Mouse (Mus musculus): Measurements from ENCODE around the gene Nkap.
"Not testable (repeated sequence)": the region's sequence is repeated elsewhere in the genome, so short reads cannot be mapped to it uniquely, and the experiment has no call there.

The Nkap gene

DNA sequence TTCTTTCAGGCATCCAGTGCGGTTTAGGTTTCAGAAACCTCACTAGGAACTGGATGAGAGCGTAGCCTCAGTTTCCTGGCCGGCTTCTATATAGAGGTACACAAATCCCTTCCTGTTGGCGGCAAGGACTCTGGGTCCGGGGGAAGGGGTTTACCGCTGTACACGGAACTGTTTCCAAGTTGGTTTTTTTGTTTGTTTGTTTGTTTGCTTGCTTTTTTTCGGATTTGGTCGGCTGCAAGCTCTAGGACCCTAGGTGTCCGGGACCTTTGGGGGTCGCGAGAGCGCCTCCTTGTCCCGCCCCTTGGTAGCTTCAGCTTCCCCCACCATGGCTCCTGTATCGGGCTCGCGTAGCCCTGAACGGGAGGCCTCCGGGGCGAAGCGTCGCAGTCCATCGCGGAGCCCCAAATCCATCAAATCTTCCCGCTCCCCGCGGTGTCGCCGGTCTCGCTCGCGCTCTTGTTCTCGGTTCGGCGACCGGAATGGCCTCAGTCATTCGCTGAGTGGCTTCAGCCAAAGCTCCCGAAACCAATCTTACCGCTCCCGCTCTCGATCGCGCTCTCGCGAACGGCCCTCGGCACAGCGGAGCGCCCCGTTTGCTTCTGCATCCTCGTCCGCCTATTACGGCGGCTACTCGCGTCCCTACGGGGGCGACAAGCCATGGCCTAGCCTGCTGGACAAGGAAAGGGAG lies at the start of gene Nkap:
TSS of gene Nkap (plus strand) at position 125 of the 688 bp plus-strand sequence.
- DNase-seq (ENCODE audit: low spot score): peak; percentile 29

DNA sequence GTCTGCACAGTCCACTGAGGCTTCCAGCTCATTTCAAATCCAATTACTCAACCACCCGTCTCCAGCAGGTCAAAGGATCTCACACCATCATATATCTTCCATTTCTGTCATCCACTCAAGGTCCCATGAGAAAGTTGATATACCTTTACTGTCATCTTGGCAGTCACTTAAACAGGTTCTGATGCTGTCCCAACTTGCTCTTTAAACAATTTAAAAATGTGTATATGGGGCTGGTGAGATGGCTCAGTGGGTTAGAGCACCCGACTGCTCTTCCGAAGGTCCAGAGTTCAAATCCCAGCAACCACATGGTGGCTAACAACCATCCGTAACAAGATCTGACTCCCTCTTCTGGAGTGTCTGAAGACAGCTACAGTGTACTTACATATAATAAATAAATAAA lies 46.2 kb upstream of the Nkap start:
- DNase-seq (ENCODE audit: low spot score): not testable (repeated sequence)

DNA sequence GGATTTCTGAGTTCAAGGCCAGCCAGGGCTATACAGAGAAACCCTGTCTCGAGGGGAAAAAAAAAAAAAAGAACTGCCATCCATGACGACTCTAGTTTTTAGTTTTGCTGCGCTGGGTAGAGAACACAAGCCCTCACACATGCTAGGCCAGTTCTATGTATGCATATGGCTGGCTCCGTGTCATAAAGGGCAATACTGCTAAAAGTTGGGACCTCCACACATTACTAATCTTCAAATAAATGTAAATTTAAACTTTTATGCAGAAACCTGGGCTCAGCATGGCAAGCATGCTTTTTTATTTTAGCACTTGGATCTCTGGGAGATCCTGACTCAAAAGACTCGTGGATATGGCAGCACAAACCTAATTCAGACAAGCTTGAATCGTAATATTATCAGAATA lies 45.4 kb upstream of the Nkap start:
- no peak for DNase-seq (ENCODE audit: low spot score)

DNA sequence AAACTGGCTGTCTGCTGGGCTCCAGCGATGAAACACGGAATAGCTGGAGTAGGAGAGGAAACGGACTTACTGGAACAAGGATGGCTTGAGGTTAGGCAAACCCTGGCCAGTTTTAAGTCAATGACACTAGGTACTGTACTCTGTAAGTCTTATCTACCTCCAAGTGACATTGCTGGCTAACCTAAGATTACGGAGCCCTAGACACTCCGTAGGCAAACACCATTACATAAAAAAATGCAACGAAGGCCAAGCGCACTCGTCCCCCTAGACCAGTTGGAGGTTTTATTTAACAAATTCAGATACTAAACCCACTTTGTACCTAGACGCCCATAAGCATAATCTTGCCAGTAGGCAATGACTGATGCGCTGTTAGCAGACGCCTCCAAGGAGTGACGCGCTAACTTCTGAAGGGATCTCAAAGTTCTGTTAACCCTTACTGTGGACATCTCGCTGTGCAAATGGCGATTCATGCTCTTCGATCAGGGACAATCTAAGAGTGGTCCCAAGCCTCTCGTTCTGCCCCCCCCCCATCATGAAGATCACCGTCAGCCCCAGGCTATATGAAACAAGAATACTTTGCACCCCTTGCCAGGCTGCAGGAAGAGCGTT lies 42.2 kb upstream of the Nkap start:
- DNase-seq (ENCODE audit: low spot score): no peak

DNA sequence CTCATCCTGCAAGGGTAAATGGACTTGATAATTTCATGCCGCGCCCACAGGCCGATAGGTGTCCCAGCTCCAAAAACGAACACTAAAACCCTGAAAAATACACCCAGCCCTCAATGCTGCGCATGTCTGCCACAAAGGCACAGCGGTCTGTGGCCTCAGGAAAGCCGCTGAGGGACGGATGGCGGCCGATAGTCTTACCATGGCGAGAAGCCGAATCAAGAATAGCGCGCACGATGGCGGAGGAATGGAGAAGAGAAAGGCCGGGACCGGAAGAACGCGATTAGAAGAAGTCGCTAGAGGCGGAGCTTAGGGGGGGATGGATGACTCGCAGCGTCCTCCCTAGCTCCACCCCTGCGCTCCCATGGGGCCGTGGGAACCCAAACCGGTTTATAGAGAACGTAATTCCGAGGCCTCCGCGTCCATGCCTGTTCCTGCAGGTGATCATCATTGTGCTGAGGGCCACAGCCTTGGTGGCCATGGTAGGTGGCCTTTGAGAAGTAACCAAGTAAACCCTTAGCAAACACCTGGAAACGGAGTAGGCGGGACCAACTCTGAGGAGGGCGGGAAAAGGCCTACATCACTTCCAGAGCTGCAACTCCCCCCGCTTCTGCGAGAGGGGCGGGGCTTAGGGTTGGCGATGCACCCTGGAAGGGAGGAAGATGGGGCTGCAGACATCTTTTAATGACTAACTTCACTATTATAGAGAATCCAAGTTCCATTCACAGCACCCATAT lies 41.5 kb upstream of the Nkap start, which contains the start of gene Rpl39:
TSS of gene Rpl39 (minus strand) at position 476 of the 734 bp plus-strand sequence.
- DNase-seq (ENCODE audit: low spot score): peak; percentile 75

DNA sequence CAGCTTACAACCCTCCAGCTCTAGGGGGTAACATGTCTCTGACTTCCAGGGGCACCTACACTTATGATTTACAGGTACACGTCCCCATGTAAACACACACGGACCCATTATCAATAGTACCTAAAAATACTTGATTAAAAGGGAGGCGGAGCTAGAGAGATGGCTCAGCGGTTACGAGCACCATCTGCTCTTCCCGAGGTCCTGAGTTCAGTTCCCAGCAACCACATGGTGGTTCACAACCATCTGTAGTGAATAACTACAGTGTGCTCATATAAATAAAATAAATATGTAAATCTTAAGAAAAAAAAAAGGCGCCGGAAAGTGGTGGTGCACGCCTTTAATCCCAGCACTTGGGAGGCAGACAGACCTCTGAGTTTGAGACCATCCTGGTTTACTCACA lies 40.9 kb upstream of the Nkap start:
- DNase-seq (ENCODE audit: low spot score): no peak

DNA sequence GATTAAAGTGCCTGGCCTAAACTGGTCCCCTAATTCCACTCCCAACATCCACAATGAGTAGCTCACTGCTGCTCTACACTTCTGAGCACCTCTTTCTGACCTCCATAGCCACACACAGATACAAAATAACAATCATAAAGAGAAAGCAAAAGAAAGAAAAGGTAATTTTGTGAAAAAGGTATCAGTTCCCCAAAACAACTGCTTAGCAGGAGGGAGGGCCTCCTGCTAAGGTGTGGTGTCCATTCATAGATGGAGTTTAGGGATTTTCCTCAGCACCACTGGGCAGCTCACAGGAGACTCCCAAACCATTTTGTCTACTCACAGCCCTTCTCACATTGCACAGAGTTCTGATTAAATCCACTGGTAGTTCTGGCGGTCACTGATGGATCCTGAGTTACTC lies 37.8 kb upstream of the Nkap start:
- DNase-seq (ENCODE audit: low spot score): no peak

DNA sequence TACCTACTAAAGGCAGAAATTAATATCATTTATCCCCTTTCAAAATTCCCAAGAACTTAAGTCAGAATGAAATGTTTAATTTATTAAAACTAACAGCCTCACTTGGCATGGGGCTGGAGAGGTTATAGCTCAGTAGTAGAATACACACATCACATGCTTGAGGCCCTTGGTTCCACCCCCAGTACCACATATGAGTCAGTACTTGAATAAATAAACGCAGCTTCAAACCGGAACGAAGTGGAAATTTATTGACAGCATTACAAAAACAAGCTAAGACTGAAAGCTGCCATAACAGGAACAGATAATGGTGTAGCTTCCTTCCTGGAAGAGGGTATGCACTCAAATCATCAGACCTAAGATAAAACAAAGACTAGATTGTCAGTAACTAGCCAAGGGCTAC lies 35.1 kb upstream of the Nkap start:
- DNase-seq (ENCODE audit: low spot score): no peak

DNA sequence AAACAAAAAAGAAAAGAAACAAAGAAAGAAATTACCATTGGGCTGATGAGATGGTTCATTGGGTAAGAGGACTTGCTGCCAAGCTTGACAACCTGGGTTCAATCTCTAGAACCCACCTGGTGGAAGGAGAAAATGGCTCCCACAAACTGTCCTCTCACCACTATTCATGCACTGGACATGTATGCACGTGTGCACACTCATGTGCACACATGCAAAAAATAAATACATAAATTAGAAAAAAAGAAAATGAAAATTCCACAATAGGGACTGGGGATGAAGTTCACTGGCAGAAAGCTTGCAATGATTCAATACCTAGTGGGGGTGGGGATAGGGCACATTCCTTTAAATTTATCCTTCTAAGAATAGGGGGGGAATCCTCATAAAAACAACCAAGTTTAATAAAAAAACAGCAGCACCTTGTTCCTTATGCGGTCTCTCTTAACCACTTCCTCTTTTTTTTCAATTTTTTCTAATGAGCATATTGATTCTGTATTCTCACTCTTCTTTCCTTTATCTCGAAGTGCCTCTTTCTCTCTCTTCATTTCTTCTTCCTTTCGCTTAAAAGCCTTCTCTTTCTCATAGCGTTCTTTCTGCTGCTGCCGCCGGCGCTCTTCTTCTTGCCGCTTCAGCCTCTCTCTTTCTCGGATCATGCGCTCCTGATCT lies 31.4 kb upstream of the Nkap start:
- DNase-seq (ENCODE audit: low spot score): no peak

DNA sequence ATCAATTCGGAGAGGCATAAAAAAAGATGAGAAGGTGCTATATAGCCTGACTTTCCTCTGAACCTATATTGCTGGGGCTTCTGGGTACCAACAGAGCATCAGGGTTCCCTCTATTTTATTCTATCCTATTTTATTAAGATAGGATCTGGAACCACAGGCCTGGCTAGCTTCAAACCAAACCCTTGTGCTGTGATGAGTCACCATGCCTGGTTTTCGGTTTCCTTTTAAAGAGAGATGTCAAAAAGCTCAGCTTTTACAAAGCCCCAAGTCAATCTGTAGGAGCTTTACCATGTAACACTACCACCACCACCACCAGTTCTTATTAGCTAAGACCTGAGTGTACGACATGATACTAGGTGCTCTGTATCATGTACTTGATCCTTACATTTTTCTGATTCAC lies 27.9 kb upstream of the Nkap start:
- no peak for DNase-seq (ENCODE audit: low spot score)

DNA sequence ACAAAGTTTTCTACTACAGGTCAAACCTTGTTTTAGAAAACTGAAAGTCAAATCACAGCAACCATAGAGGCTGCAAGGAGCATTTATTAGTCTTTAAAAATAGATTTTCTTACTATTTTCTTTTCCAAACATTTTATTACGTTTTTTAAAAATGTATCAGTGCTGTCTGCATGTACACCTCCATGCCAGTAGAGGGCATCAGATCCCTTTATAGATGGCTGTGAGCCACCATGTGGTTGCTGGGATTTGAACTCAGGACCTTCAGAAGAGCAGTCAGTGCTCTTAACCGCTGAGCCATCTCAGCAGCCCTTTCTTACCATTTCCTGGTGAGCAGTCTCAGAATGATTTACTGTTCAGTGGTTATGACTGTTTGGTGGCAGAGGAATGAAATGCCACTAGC lies 22.8 kb upstream of the Nkap start:
- no peak for DNase-seq (ENCODE audit: low spot score)

DNA sequence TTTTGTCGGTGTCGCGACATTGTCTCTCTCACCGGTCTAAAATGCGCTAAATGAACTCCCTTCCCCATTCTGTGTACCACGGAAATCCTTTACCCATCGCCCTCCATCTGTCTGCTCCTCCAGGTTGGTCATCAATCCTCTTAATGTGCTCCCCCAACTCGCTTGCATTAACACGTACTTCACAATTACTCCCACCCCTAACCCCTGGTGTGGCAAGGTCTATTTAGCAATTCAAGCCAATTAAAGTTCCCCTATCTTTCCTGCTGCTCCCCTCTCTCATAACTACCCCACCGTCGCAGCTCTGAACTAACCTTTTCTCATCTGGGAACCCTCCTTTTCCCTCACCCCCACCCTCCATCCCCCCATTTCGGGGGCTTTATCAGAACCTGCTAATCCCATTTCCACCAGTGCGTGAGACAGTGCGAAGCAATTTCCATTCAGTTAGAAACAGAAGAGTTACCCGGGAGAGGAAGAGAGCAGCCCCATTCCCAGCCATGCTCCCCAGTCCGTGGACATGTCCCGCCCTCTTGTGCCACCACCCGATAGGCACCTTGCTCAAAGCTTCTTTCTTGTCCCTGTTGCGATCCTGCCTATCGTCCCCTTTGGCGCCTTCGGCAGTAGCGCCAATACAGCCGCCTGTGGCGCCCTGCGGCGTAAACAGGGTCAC lies 16.9 kb upstream of the Nkap start:
- DNase-seq (ENCODE audit: low spot score): no peak

DNA sequence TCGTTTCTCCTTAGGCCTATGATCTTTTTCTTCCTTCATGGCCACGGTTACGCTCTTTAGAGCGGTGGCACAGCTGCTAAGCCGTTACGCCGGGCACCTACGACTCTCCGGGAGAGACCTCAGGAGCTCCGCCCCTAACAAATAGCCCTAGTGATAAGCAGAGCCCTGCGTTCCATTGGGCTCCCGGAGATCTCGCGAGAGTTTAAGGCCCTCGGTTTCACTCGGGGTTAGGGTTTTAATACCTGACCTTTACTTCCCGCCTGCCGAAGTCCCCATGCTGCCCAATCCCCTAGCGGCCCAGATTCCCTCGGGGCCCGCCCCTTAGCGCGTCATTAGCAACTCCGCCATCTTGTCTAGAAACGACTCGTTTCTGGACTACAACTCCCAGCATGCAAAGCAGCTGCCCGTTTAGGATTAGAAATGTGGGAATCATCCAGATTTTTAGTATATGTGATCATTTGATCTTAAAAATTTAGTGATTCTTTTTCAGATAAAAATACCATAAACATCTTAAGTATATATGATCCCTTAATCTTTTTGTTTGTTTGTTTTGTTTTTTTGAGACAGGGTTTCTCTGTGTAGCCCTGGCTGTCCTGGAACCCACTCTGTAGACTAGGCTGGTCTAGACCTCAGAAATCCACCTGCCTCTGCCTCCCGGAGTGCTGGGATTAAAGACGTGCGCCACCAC lies 16.3 kb upstream of the Nkap start, which contains the start of gene Upf3b:
TSS of gene Upf3b (minus strand) at position 130 of the 688 bp plus-strand sequence.
- peak; percentile 90 for DNase-seq (ENCODE audit: low spot score)

DNA sequence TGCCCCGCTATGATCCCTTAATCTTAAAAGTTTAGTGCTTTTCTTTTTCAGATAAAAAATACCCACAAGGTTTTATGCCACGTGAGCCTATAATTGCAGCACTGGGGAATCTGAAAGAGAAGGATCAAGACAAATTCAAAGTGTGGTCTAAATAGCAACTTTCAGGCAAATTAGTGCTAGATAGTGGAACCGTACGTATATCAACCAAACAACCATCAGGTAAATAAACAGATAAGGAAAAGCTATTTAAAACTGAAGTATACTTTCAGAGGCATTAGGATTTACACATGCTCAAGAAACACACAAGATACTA lies 15.8 kb upstream of the Nkap start:
- no peak for DNase-seq (ENCODE audit: low spot score)

DNA sequence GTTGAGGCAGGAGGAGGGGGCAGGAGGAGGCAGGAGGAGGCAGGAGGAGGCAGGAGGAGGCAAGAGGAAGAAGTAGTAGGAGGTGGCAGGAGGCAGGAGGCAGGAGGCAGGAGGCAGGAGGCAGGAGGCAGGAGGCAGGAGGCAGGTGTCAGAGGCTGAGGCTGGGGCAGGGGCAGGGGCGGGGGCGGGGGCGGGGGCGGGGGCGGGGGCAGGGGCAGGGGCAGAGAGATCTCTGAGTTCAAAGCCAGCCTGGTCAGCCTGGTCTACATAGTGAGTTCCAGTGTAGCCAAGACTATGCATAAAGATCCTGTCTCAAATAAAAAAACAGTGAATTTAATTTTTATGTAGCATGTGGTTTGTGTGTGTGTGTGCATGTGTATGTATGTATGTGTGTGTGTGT lies 9.5 kb upstream of the Nkap start:
- DNase-seq (ENCODE audit: low spot score): no peak

DNA sequence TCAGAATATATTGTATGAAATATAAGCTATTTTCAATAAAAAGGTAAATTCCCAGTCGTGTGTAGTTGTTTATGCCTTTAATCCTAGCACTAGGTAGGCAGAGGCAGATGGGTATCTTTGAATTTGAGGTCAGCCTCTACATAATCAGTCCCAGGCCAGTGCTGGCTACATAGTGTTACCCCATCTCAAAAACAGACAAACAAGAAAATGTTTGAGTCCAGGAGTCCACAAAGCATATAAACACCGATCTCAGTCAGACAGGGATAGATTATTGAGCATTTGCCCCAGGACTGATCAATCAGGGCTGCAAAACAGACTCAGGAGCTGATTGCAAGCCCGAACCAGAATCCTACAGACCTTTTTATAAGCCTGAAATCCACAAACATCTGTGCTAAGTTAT lies 7.0 kb upstream of the Nkap start:
- DNase-seq (ENCODE audit: low spot score): no peak

DNA sequence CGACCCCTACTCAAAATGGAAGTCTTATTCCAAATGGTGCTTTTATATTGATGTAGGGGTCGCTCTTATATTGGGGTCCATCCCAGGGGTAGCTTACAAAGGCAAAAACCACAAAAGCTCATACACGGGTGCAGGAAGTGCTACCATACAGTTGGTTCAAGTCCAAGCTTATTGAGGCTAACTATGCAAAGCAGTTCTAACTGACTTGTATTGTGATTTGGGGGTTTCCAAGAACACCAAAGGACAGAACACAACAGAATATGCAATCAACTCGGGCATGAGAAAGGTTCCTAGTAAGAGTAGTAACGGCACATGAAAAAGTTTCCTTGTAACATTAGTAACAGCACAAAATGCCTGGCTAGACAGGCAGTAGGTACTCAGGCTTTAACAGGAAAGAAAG lies 6.4 kb upstream of the Nkap start:
- DNase-seq (ENCODE audit: low spot score): no peak

DNA sequence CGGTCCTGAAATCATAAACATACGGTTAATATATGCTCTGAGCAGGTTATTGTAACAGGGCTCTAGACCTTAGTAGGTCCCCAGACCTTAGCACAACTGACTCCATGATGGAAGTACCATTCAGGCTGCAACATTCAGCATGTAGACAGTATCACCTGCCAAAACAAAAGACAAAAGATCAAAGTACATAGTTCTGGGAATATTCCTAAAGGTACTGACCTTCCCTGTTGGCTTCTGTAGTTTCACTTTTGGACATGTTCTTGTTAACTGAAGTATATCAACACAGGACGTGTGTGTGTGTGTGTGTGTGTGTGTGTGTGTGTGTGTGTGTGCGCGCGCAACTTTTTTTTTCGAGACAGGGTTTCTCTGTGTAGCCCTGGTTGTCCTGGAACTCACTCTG lies 1.1 kb upstream of the Nkap start:
- no peak for DNase-seq (ENCODE audit: low spot score)

DNA sequence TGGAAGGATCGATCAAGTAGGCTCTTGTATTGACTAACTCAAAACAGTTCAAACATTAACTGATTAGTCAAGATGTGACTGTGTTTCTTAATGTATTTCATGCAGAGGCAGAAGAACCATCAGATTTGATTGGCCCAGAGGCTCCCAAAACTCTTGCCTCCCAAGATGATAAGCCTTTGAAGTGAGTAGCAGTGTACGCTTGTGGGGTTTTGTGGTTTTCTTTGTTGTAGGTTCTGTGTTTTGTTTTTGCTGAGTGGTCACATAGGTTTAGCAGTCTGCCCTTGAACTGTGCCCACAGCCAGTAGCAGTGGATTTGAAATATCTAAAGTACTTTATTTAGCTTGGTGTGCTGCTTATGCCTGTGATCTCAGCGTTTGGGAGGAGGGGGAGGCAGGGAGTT lies 15.1 kb downstream of the Nkap start:
- DNase-seq (ENCODE audit: low spot score): no peak

DNA sequence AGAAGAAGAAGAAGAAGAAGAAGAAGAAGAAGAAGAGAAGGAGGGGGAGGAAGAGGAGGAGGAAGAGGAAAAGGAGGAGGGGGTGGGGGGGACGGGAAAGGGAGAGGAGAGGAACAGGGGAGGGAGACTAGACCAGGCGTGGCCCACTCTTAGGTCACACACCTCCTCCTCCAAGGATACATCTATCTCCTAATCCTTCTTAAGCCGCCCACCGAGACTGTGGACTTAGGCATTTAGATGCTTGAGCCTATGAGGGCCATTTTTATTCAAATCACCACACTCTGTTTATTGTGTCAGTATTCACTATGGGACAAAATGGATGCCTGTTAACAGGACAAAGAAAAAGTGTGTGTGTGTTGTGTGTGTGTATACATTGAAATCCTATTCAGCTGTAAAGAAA lies 17.9 kb downstream of the Nkap start:
- not testable (repeated sequence) for DNase-seq (ENCODE audit: low spot score)

DNA sequence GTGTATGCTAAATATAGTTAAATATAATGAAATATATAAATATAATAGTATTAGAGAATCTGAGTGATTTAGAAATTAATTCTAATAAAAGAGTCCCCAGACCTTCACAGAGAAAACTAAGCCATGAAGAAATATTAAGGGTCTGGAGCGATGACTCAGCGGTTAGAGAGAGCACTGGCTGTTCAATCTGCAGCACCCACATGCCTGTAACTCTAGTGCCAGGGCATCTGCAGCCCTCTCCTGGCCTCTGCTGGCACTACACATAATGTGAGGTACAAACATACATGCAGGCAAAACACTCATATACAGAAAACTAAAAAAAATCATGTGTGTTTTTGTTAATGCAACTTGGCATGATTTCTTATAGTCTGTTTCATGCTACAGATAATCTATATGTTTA lies 18.4 kb downstream of the Nkap start:
- no peak for DNase-seq (ENCODE audit: low spot score)

DNA sequence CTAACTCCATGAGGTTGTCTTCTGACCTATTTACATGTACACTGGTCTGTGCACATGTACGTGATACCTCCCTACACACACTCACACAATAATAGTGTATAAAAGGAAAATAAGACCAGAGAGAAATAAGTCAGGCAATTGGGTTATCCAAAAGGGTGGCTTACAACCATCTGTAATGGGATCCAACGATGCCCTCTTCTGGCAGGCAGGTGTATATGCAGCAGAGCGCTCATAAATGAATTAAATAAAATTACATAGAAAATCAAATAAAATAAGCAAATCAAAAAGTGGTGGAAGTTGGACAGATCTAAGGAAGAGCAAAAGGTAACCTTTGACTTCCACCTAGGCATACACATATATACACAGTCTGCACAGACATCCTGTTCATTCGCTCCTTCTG lies 31.2 kb downstream of the Nkap start:
- DNase-seq (ENCODE audit: low spot score): no peak
